Mouse (Mus musculus): ENCODE results near the gene Oard1. TPM values are rescaled to one million over a fixed set of nuclear protein-coding genes. Genes with fewer than 3 reads are reported as not detected.

Oard1 gene
- polyA plus RNA-seq, 1 experiment from 2014 or later: 56.5 TPM

GRCm38 (mm10) chr17:48427852-48428530, 18.2 kb downstream of the Oard1 start:
- H3K9ac ChIP-seq: no peak overlapping the region
- no peaks in the 10 kb centered on the region for H3K36me3 ChIP-seq
- peaks cover 70% of the 10 kb centered on the region for H3K4me1 ChIP-seq
- H3K4me2 ChIP-seq: no peak overlapping the region
- H3K27me3 ChIP-seq (replicated peaks): no peaks in the 10 kb centered on the region
- 42% methylated on average over 11 of the region's 11 CpGs for WGBS (ENCODE audit: insufficient replicate concordance)
- ATAC-seq: no peak
- H3K9me3 ChIP-seq (replicated peaks): no peaks in the 10 kb centered on the region
- no peak overlapping the region for H3K4me3 ChIP-seq
- H3K27ac ChIP-seq: peak overlapping the region; percentile 15

- Histone ChIP-seq H3K4me1 (peaks cover 67% of the 10 kb centered on the region), H3K36me3 (no peaks in the 10 kb centered on the region), H3K9me3 (replicated peaks) (no peaks in the 10 kb centered on the region), H3K4me2 (no peak overlapping the region), H3K4me3 (no peak overlapping the region), H3K9ac (no peak overlapping the region), H3K27ac (no peak overlapping the region), H3K27me3 (replicated peaks) (no peaks in the 10 kb centered on the region)
- ATAC-seq: no peak
- WGBS (ENCODE audit: insufficient replicate concordance): 25% methylated on average over 5 of the region's 5 CpGs
These were observed 20.6 kb downstream of the Oard1 start for GRCm38 (mm10) chr17:48430394-48430793.

- 70% methylated on average over 5 of the region's 5 CpGs for WGBS (ENCODE audit: insufficient replicate concordance)
- Histone ChIP-seq H3K4me1 (peaks cover 60% of the 10 kb centered on the region), H3K9ac (no peak overlapping the region), H3K27me3 (replicated peaks) (no peaks in the 10 kb centered on the region), H3K27ac (no peak overlapping the region), H3K9me3 (replicated peaks) (no peaks in the 10 kb centered on the region), H3K36me3 (no peaks in the 10 kb centered on the region), H3K4me3 (no peak overlapping the region), H3K4me2 (no peak overlapping the region)
- no peak for ATAC-seq
These were observed 21.2 kb downstream of the Oard1 start for GRCm38 (mm10) chr17:48431054-48431453.

GRCm38 (mm10) chr17:48432158-48432980, 22.6 kb downstream of the Oard1 start, which contains the start of gene Apobec2:
Gene Apobec2 (minus strand): TSS chr17:48432930.
- Histone ChIP-seq H3K4me1 (peaks cover 57% of the 10 kb centered on the region), H3K27me3 (replicated peaks) (no peaks in the 10 kb centered on the region), H3K9ac (peak within 1 kb of the TSS; percentile 37; the same call in 1 of the 2 replicates), H3K27ac (peak within 1 kb of the TSS; percentile 42; the same call in 1 of the 2 replicates), H3K9me3 (replicated peaks) (no peaks in the 10 kb centered on the region), H3K4me3 (no peak within 1 kb of the TSS), H3K4me2 (peak within 1 kb of the TSS; percentile 40), H3K36me3 (no peaks in the 10 kb centered on the region)
- WGBS (ENCODE audit: insufficient replicate concordance): 25% methylated on average over 16 of the region's 16 CpGs
- ATAC-seq: peak; percentile 62

GRCm38 (mm10) chr17:48433006-48433655, 23.3 kb downstream of the Oard1 start:
- Histone ChIP-seq H3K36me3 (no peaks in the 10 kb centered on the region), H3K9ac (0 out of 2 replicates have a peak overlapping the region, but pooled peaks have one; percentile 37), H3K4me3 (no peak overlapping the region), H3K4me1 (peaks cover 57% of the 10 kb centered on the region), H3K27me3 (replicated peaks) (no peaks in the 10 kb centered on the region), H3K9me3 (replicated peaks) (no peaks in the 10 kb centered on the region), H3K4me2 (peak overlapping the region; percentile 40; the same call in 1 of the 2 replicates), H3K27ac (peak overlapping the region; percentile 42; the same call in 1 of the 2 replicates)
- ATAC-seq: no peak
- WGBS (ENCODE audit: insufficient replicate concordance): 69% methylated on average over 20 of the region's 20 CpGs

GRCm38 (mm10) chr17:48433689-48434330, 24.0 kb downstream of the Oard1 start:
- Histone ChIP-seq H3K27ac (no peak overlapping the region), H3K9me3 (replicated peaks) (no peaks in the 10 kb centered on the region), H3K4me2 (no peak overlapping the region), H3K36me3 (no peaks in the 10 kb centered on the region), H3K4me3 (no peak overlapping the region), H3K4me1 (peaks cover 52% of the 10 kb centered on the region), H3K9ac (no peak overlapping the region), H3K27me3 (replicated peaks) (no peaks in the 10 kb centered on the region)
- WGBS (ENCODE audit: insufficient replicate concordance): 54% methylated on average over 6 of the region's 6 CpGs
- no peak for ATAC-seq

GRCm38 (mm10) chr17:48434479-48434878, 24.7 kb downstream of the Oard1 start:
- no peak overlapping the region for H3K4me3 ChIP-seq
- H3K36me3 ChIP-seq: no peaks in the 10 kb centered on the region
- ATAC-seq: no peak
- H3K4me1 ChIP-seq: peaks cover 52% of the 10 kb centered on the region
- WGBS (ENCODE audit: insufficient replicate concordance): 74% methylated on average over 5 of the region's 5 CpGs
- no peaks in the 10 kb centered on the region for H3K9me3 ChIP-seq (replicated peaks)
- no peaks in the 10 kb centered on the region for H3K27me3 ChIP-seq (replicated peaks)
- H3K27ac ChIP-seq: no peak overlapping the region
- H3K9ac ChIP-seq: no peak overlapping the region
- H3K4me2 ChIP-seq: no peak overlapping the region

- Histone ChIP-seq H3K4me3 (no peak overlapping the region), H3K9ac (no peak overlapping the region), H3K9me3 (replicated peaks) (no peaks in the 10 kb centered on the region), H3K4me1 (peaks cover 33% of the 10 kb centered on the region), H3K36me3 (no peaks in the 10 kb centered on the region), H3K4me2 (no peak overlapping the region), H3K27ac (no peak overlapping the region), H3K27me3 (replicated peaks) (no peaks in the 10 kb centered on the region)
- WGBS (ENCODE audit: insufficient replicate concordance): 83% methylated on average over 1 of the region's 1 CpGs
- ATAC-seq: no peak
These were observed 26.7 kb downstream of the Oard1 start for GRCm38 (mm10) chr17:48436487-48436886.

GRCm38 (mm10) chr17:48437421-48437911, 27.7 kb downstream of the Oard1 start:
- Histone ChIP-seq H3K4me1 (peaks cover 24% of the 10 kb centered on the region), H3K4me2 (no peak overlapping the region), H3K36me3 (no peaks in the 10 kb centered on the region), H3K4me3 (no peak overlapping the region), H3K27ac (0 out of 2 replicates have a peak overlapping the region, but pooled peaks have one; percentile 24), H3K9me3 (replicated peaks) (no peaks in the 10 kb centered on the region), H3K9ac (peak overlapping the region; percentile 10; the same call in 1 of the 2 replicates), H3K27me3 (replicated peaks) (no peaks in the 10 kb centered on the region)
- ATAC-seq: no peak
- 59% methylated on average over 7 of the region's 7 CpGs for WGBS (ENCODE audit: insufficient replicate concordance)

- Histone ChIP-seq H3K9ac (no peak overlapping the region), H3K36me3 (peaks cover 10% of the 10 kb centered on the region), H3K4me3 (no peak overlapping the region), H3K27me3 (replicated peaks) (no peaks in the 10 kb centered on the region), H3K27ac (no peak overlapping the region), H3K4me2 (no peak overlapping the region), H3K9me3 (replicated peaks) (no peaks in the 10 kb centered on the region), H3K4me1 (peaks cover 26% of the 10 kb centered on the region)
- ATAC-seq: no peak
- WGBS (ENCODE audit: insufficient replicate concordance): 73% methylated on average over 7 of the region's 7 CpGs
These were observed 33.1 kb downstream of the Oard1 start for GRCm38 (mm10) chr17:48442745-48443457.

All from liver, embryonic 12.5 days (tissue).